Mouse (Mus musculus) stomach, postnatal 0 days (tissue): ENCODE data around the gene Tbc1d24. TPM values are rescaled to one million over a fixed set of nuclear protein-coding genes. Genes with fewer than 3 reads are reported as not detected.

Source experiments
- ATAC-seq: fragments of 200-750 bp; cut with Nextera tagmentation; 2 replicates; pipeline ENCODE4 v1.8.0; 2017; ENCODE audit not compliant: low FRiP score, low TSS enrichment
- DNase-seq: peaks from one replicate; pipeline ENCODE4 v3.0.0-alpha.2; 2016; ENCODE audit warnings: low spot score
- H3K27ac ChIP-seq: fragments of 300-500 bp; sonication (generic); replicated peaks from 2 replicates; pipeline ENCODE4 v1.5.1; 2014; ENCODE audit warnings: mild to moderate bottlenecking, control low read depth
- H3K27me3 ChIP-seq: fragments of 300-500 bp; sonication (generic); 2 replicates; pipeline ENCODE4 v1.6.1; 2014; ENCODE audit warnings: low read length; ENCODE audit not compliant: control insufficient read depth, insufficient read depth
- H3K36me3 ChIP-seq: fragments of 300-500 bp; sonication (generic); 2 replicates; pipeline ENCODE4 v1.6.1; 2014; ENCODE audit warnings: low read length, mixed read lengths; ENCODE audit not compliant: control insufficient read depth, insufficient read depth
- H3K4me1 ChIP-seq: fragments of 300-500 bp; sonication (generic); replicated peaks from 2 replicates; pipeline ENCODE4 v1.6.1; 2014; ENCODE audit warnings: antibody characterized with exemption; ENCODE audit not compliant: control insufficient read depth, insufficient read depth
- H3K4me2 ChIP-seq: fragments of 300-500 bp; sonication (generic); replicated peaks from 2 replicates; pipeline ENCODE4 v1.6.1; 2014; ENCODE audit warnings: low read depth, mild to moderate bottlenecking, control low read depth, moderate library complexity
- H3K4me3 ChIP-seq: fragments of 300-500 bp; sonication (generic); 2 replicates; pipeline ENCODE4 v1.5.1; 2014; ENCODE audit warnings: low read depth, low read length, control low read depth
- H3K9ac ChIP-seq: fragments of 300-500 bp; sonication (generic); 2 replicates; pipeline ENCODE4 v1.6.1; 2014; ENCODE audit warnings: mild to moderate bottlenecking, low read length, control low read depth, mixed read lengths
- H3K9me3 ChIP-seq: fragments of 300-500 bp; sonication (generic); 2 replicates; pipeline ENCODE4 v1.6.1; 2016; ENCODE audit warnings: low read length; ENCODE audit not compliant: control insufficient read depth
- CTCF ChIP-seq: IDR thresholded peaks from 2 replicates; pipeline ENCODE4 v1.5.1; 2016; ENCODE audit warnings: antibody characterized with exemption, low read depth, mild to moderate bottlenecking, moderate library complexity
- EP300 ChIP-seq: optimal IDR thresholded peaks from 2 replicates; pipeline ENCODE3; 2016; ENCODE audit warnings: antibody characterized with exemption
- WGBS: fragments of 180-500 bp; shearing (Covaris S2); extraction: QIAGEN DNeasy Blood & Tissue Kit; methylation state at CpG from one replicate; pipeline ENCODE4 v1.1.7; 2014; 5-methylcytosine and 5-hydroxymethylcytosine counted together
- microRNA-seq: library from miRNA; unstranded; fragments of <30 nt; microRNA quantifications from one replicate; pipeline ENCODE4, GENCODE M21; 2016
- polyA plus RNA-seq: library from polyadenylated mRNA; unstranded; fragments of >200 nt; fragmentation: Nextera tagmentation; extraction: Ambion mirVana; gene quantifications from 2 replicates; pipeline ENCODE4 v1.2.1, GENCODE M21; 2015

Tbc1d24 gene
- polyA plus RNA-seq, 1 experiment from 2014 or later = 1.5 TPM

DNA sequence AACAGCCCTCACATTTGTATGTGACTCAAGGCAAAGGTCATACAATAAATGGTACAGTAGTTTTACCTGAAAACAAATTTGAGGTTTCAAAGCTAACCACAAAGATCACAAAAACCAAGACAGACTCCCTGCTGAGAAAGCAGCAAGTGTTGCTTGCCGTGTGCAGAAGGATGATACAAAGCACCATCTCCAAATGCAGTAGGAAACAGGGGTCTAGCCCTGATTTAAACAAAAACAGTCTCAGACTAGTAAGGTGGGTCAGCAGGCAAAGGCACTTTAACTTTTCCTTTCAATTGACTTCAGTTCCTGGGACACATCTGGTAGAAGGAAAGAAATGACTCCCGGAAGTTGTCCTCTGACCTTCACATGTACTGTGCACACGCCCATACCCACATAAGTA, 78.6 kb downstream of the Tbc1d24 start:
- Histone ChIP-seq H3K9me3 (no peaks in the 10 kb centered on the region), H3K9ac (no peak overlapping the region), H3K27ac (peak overlapping the region; percentile 45; the same call in 1 of the 2 replicates), H3K4me2 (no peak overlapping the region), H3K27me3 (no peaks in the 10 kb centered on the region), H3K36me3 (no peaks in the 10 kb centered on the region; the same call in 1 of the 2 replicates), H3K4me3 (no peak overlapping the region), H3K4me1 (no peaks in the 10 kb centered on the region)
- ATAC-seq (no peak), DNase-seq (no peak)
- 68% methylated on average over 3 of the region's 3 CpGs for WGBS
- no peak for TF ChIP-seq EP300
- TF ChIP-seq CTCF = no peak

Small RNA genes lying within 50 kb of the gene (microRNA-seq; reads per million reads assigned to microRNA genes)
- gene Mir5134 (1.3 reads per million), gene Mir6965 (not detected)

Other genes starting within 250 kb of the Tbc1d24 start
- gene Prss30, start 225.0 kb downstream of the Tbc1d24 start, polyA plus RNA-seq = 0.08 and 0.11 TPM in 2 replicates
- gene Prss22, start 207.5 kb downstream of the Tbc1d24 start, polyA plus RNA-seq = 3.4 and 4.8 TPM in 2 replicates
- gene Prss27, start 167.4 kb downstream of the Tbc1d24 start, polyA plus RNA-seq = 40.8 and 47.1 TPM in 2 replicates
- 44.7 and 45.6 TPM in 2 replicates for gene Kctd5, start 132.1 kb downstream of the Tbc1d24 start, polyA plus RNA-seq
- 26.7 and 28.0 TPM in 2 replicates for gene Pdpk1, start 54.6 kb downstream of the Tbc1d24 start, polyA plus RNA-seq
- gene Amdhd2, start 41.8 kb downstream of the Tbc1d24 start, polyA plus RNA-seq = 20.5 and 21.7 TPM in 2 replicates
- gene Atp6v0c, start 35.9 kb downstream of the Tbc1d24 start, polyA plus RNA-seq = 608 and 627 TPM in 2 replicates
- 2.8 and 3.1 TPM in 2 replicates for gene Ntn3, start 4.0 kb upstream of the Tbc1d24 start, polyA plus RNA-seq
- 4.8 and 6.1 TPM in 2 replicates for gene Tedc2, start 15.3 kb upstream of the Tbc1d24 start, polyA plus RNA-seq
- gene Ccnf, start 45.9 kb upstream of the Tbc1d24 start, polyA plus RNA-seq = 8.7 and 11.8 TPM in 2 replicates
- 0.15 TPM in 1 of 2 replicates, not detected in the other for gene Abca17, start 145.5 kb upstream of the Tbc1d24 start, polyA plus RNA-seq
- gene Abca3, start 146.4 kb upstream of the Tbc1d24 start, polyA plus RNA-seq = 9.2 and 10.9 TPM in 2 replicates
- gene Rnps1, start 209.0 kb upstream of the Tbc1d24 start, polyA plus RNA-seq = 106 and 113 TPM in 2 replicates
- gene Eci1, start 221.1 kb upstream of the Tbc1d24 start, polyA plus RNA-seq = 250 and 263 TPM in 2 replicates
- 88.0 and 98.5 TPM in 2 replicates for gene Dnase1l2, start 237.5 kb upstream of the Tbc1d24 start, polyA plus RNA-seq